Mouse (Mus musculus) spleen, postnatal 36 days (tissue): ENCODE data around the gene Tufm.

ENCODE experiments used
- DNase-seq, 2 experiments: peaks; one replicate each; pipeline ENCODE4 v3.0.0; 2022; ENCODE audit warnings: low spot score in 2 of 2, mixed read lengths in 1 of 2

Gene Tufm

DNA sequence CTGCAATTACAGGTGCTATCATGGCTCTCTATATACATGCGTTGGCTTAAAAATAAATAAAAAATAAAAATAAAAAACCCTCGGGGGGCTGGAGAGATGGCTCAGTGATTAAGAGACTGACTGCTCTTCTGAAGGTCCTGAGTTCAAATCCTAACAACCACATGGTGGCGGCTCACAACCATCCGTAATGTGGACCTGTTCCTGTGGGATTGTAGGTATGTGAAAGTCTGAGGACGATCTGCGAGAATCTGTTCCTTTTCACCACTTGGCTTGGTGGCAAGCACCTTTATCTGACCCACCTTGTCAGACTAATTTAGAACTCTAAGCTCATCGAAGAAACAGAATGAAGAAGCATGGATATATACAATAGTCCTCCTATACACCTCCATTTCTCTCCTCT, 12.3 kb downstream of the Tufm start:
- no peak for DNase-seq

- DNase-seq, result no peak
Measured at GRCm38 (mm10) chr7:126501684-126502022, 14.5 kb downstream of the Tufm start.

DNA sequence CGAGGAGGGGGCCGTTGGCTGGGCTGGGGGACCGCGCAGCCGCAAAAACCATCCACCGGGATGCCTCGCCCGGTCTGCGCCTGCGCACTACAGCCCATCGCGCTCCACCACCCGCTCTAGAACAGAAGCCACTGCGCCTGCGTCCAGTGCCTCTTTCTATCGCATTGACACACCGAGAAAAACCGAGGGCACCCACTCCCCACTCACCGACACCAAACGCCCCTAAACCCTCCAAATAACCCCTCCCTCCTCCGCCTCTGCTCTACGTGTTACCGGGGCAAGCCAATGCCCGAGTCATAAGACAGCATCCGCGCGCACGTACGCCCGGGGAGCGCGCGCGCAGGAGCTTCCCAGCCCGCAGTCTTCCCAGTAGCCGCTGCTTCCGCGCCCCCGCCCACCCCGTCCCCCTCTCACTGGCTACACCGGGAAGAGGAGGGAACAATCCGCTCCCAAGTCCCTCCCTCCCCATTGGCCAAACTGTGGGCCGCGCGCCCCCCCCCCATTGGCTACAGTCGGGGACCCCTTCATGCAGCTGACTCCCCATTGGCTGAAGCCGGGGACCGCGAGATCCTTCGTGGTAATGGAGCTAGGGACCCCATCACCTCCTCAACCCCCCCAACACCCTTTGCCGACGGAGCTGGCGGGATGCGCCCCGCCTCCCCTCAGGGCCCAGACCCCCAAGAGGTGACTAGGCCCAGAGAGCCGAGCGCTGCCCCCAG, 15.0 kb downstream of the Tufm start:
- peak; percentile 86 to 89 for DNase-seq

- DNase-seq, result no peak
Measured at GRCm38 (mm10) chr7:126502751-126503150, 15.6 kb downstream of the Tufm start.

GRCm38 (mm10) chr7:126503273-126503878, 16.2 kb downstream of the Tufm start, which contains the start of gene Atxn2l:
Gene Atxn2l (minus strand): TSS chr7:126503437.
- peak; percentile 98 for DNase-seq

- no peak for DNase-seq
Measured at GRCm38 (mm10) chr7:126504913-126505312, 17.8 kb downstream of the Tufm start.

DNA sequence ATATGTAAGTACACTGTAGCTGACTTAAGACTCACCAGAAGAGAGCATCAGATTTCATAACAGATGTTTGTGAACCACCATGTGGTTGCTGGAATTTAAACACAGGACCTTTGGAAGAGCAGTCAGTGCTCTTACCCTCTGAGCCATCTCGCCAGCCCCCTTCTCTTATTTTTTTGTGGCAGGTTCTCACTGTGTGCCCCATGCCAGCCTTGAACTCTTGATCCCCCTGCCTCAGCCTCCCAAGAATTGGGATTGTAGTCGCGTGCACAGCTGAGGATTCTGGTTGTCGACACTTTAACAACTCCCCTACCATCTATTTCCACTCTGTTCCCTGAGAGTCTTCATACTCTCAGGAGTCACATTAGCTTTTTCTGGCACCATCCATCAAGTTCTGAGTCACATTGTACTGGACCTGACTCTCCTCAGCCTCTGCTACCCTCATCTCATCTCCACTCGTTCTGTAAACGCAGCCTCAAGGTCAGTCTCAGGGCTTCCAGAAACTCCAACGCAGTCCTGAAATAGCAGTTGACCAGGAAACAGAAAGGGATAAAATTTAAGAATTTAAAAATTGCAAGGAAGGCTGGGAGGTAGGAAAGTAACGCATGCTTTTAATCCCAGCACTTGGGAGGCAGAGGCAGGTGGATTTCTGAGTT, 20.1 kb downstream of the Tufm start:
- no peak for DNase-seq

DNA sequence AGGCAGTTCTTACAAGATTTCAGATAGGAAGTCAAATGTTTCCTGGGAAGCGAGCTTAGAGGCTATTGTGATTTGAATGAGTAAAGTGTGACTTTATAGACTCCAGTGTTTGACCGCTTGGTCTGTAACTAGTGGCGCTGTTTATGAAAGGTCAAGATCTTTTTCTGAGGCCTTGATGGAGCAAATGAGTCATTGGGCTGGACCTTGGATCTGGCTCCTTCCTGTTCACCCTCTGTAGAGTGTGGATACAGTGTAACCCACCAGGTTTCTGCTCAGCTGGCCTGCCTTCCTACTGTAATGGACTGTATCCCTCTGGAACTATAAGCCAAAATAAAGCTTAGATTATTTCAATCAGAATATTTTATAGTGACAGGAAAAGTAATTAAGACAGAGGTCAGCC, 24.1 kb downstream of the Tufm start:
- DNase-seq, result no peak

DNA sequence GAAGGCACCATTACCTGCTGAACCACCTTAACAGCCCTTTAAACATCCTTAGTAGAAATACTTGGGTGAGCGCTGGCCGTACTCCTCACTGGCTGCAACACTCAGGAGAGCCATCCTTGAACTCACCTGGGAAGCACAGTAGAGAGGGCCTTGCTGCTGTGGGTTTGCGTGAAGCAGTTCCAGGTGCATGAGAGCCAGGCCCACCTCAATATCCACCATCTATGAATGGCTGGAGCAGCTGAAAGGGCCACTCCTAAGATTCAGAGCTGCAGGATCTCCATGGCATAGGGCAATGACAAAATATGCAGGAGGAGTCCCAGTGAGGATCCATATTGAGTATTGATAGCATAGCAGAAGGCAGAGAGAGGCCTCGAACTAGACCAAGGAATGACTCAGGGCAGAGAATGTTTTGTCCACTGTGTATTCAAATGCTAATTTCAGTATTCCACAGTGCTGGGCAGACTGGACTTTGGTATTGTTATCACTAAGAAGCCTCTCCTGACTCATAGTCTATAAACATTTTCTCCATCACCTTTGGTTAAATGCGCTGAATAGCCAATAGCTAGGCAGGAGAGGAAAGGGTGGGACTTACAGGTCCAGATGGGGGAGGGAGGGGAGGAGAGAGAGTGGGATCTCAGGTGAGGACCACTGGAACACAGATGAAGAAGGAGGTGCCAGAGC, 31.2 kb downstream of the Tufm start:
- no peak for DNase-seq

DNA sequence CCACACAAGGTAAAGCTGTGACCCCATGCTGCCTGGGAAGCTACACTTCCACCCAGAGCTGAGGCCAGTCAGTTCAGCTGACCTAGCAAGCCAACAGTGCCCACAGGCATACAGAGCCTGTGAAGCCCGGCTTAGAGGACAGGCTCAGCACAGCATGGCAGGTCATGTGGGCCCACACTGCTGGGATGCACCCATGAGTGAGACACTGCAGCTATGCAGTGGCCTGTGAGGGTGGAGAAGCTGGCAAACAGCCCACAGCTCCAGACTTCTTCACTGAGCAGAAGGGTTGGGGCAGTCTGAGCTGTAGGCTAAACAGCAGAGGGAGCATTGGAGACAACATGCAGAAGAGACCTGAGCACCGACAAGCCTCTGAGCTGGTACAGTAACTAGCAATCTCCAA, 32.4 kb downstream of the Tufm start:
- no peak for DNase-seq

- DNase-seq, result no peak
Measured at GRCm38 (mm10) chr7:126523316-126523715, 36.2 kb downstream of the Tufm start.

DNA sequence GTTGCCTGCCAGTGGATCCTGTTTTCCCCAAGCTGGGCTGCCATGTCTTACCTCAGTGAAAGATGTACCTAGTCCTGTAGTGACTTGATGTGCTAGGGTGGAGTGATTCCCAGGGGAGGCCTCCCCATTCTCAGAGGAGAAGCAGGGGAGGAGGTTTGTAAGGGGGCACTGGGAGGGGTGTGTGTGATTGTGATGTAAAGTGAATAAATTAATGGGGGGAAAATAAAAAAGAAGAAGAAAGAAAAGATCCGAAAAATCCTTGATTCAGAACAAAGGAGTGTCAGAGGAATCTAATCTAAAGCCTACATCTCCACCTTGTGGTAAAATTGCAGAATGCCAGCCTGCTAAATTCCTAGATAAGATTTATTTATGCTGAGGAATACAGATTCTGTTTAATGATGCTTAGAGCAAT, 41.0 kb downstream of the Tufm start:
- peak; percentile 13 to 22 for DNase-seq

DNA sequence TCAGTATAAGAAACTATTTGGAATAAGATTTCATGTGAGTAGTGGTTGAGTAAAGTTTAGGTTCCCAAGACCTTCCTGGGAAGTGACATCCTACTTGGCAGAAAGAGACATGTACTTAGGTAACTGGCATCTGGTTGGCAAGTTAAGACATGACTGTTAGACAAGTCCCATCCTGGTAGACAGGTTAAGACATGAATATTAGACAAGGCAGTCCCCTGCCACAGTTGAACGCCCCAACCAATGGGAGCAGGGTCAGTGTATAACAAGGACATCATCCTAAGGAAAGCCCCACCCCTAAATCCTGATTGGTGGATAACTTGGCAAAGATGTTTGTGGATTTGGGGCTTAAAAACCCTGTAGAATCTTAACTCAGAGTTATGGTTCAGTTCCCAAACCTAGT, 46.3 kb downstream of the Tufm start:
- DNase-seq, result no peak

GRCm38 (mm10) chr7:126535766-126536165, 48.6 kb downstream of the Tufm start:
- no peak for DNase-seq

DNA sequence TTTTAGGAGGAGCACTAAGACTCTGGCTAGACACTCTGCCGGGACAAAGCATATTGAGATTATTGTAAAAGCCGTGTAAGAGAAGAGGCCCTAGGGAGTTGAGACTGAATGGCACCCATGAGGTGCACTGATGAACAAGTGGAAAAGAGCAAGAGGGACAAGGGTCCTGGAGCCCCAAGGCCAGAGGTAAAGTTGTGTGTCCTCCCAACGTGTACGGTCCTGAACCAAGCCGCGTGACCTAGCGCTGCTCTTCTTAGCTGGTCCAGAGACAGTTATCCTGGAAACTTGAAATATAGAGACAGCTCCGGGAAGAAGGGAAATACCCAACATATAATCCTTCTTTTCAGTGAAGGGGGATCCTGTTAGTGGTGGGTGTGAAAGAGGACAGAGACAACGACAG, 49.3 kb downstream of the Tufm start:
- no peak for DNase-seq

- DNase-seq, result peak; percentile 8 to 14
Measured at GRCm38 (mm10) chr7:126537820-126538585, 50.8 kb downstream of the Tufm start.
